Mouse (Mus musculus): ENCODE results near the gene 2810459M11Rik.
"Not testable (repeated sequence)": the region's sequence is repeated elsewhere in the genome, so short reads cannot be mapped to it uniquely, and the experiment has no call there.

The 2810459M11Rik gene

GRCm38 (mm10) chr1:86045848-86046805 lies at the start of gene 2810459M11Rik:
Gene 2810459M11Rik (plus strand): TSS chr1:86045863.
- DNase-seq, result peak; percentile 12

- DNase-seq, result no peak
These were observed 48.4 kb upstream of the 2810459M11Rik start for GRCm38 (mm10) chr1:85997221-85997620.

DNA sequence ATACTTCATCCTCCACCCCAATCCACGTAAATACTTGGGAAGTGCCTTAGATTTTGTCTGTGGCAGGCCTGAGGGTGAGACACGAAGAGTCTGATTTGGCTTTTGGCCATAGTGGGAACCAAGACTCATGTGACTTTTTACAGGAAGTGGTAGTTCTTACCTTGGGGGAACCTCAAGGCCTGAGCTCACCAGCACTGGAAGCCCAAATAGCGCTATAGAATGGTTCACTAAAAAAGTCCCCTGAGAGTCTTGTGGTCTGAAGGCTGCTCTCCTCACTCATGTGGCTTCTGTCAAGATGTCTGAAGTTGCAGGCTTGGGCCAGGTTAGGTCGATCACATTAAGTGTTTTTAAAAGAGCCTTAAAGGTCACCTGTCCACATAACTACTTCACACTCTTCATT lies 47.7 kb upstream of the 2810459M11Rik start:
- DNase-seq, result peak; percentile 7

DNA sequence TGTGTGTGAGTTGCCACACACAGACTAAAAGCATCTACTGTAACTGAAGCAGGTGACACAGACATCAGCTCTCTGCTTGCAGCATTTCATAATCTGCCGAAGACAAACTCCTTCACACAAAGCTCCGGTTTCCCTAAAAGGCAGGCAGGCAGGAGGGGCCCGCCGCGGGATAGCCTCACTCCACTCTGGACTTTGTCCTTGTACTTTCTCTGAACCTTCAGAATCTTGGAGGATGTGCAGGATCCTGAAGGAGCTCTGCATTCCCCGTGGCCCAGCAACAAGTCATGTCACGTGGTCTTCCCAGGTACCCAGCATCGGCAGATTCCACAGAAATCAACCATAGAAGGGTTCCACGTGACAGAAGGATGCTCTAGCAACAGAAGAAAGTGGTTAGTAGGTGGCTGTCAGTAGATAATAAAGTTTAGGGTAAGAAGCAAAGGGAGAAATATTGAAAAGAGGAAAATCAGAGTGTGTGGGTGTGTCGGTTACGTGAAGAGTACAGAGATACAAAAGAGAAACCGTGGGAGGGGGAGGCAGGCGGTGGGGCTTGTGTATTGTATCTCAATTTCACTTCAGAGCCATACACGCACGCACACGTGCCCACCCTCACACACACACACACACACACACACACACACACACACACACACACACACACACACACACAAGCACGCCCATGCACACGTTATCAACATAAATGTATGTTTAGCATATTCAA lies 45.7 kb upstream of the 2810459M11Rik start:
- DNase-seq, result no peak

DNA sequence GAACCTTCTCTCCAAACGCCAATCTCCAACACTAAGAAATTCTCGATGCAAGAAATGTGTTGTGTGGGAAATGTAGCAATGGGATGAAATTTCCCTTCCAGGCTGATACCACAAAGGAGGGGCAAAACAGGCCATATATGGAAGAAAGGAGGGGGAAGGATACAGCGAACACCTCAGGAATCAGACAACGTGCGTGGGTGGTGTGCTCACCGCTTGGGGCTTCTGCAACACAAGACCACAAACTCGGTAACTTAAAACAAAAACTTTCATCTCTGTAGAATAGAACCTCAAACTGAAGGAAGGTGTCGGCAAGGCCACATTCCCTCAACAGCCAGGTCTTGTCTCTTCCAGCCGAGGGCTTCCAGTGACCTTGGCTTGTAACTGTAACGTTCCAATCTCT lies 40.1 kb upstream of the 2810459M11Rik start:
- peak; percentile 16 for DNase-seq

- no peak for DNase-seq
These were observed 39.6 kb upstream of the 2810459M11Rik start for GRCm38 (mm10) chr1:86006040-86006439.

DNA sequence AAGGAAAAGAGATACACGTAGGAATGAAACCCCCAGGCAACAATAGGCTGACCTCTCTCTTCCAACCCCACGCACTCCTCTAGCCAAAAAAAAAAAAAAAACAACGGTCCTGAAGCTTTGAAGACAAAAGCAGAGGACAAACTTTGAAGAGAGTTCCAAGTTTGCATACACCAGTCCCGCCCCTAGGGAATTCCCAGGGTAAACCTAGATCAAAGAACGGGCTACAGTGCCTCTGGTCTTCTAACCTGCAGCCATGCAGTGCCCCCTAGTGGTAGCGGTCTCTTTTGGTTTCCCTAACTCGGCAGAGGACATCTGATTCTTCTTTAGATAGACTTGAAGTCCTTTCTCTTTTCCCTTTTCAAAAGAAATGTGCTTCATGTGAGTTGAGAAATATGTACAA lies 37.9 kb upstream of the 2810459M11Rik start:
- peak; percentile 87 for DNase-seq

DNA sequence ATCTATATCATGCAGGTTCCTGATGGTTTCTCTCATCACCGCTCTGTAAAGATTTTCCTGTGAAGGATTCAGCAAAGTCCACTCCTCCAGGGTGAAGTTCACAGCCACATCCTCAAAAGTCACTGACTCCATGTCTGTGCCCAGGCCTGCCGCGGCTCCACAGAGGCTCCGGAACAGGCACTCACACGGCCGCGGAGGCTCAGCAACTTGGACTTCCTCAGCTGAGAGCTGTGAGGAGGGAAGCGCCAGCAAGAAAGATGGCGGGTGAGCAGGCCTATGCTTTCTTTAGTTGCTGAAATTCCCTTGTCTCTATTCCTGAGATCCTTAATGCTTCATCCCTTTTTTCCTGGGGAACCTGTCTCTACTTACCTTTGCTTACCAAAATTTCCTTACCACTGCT lies 29.9 kb upstream of the 2810459M11Rik start:
- not testable (repeated sequence) for DNase-seq

DNA sequence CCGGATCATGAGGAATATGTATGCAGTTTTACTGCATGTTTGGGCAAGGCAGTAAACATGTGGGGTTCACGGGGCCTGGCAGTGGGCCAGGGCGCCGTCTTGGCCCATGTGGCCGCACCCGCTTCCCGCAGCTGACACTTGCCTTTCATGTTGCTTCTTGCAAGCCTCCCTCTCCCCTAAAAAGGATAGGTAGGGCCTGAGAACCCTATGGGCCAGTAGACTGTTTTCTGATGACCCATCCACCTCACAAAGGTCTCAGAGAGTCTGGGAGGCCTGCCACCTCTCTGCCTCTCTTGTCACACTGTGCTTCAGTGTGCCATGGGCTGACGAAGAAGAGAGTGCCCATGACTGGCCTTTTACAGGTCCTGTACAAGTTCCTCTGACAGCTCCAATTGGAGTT lies 29.1 kb upstream of the 2810459M11Rik start, which contains the start of gene Spata3:
Gene Spata3, plus strand, starts transcription at position 301 of the 400 bp plus-strand sequence.
- DNase-seq, result no peak

- DNase-seq, result peak; percentile 50
These were observed 27.2 kb upstream of the 2810459M11Rik start for GRCm38 (mm10) chr1:86018235-86019055.

GRCm38 (mm10) chr1:86021365-86021989 lies 24.2 kb upstream of the 2810459M11Rik start:
- peak; percentile 25 for DNase-seq

GRCm38 (mm10) chr1:86032273-86032987 lies 13.2 kb upstream of the 2810459M11Rik start:
- DNase-seq, result no peak

GRCm38 (mm10) chr1:86038191-86038951 lies 7.3 kb upstream of the 2810459M11Rik start:
- DNase-seq, result no peak

GRCm38 (mm10) chr1:86040131-86040530 lies 5.5 kb upstream of the 2810459M11Rik start:
- DNase-seq, result no peak

DNA sequence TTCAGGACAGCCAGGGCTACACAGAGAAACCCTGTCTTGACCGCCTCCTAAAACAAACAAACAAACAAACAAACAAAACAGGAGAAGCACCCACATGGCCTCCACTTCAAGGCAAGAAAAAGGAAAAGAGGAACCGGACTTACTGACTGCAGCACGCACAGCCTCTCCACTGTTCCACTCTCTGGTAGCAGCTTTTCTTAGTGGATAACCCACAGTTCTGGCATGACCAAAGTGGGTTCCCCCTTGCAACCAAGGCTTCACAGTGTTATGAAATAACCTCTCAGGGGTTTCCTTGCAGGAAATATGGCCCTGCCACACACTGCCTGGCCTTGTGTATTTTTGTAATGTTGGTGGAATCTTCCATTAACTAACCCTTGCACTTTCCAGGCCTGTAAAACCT lies 4.8 kb upstream of the 2810459M11Rik start:
- DNase-seq, result no peak

GRCm38 (mm10) chr1:86045056-86045455 lies 607 bp upstream of the 2810459M11Rik start:
- no peak for DNase-seq

DNA sequence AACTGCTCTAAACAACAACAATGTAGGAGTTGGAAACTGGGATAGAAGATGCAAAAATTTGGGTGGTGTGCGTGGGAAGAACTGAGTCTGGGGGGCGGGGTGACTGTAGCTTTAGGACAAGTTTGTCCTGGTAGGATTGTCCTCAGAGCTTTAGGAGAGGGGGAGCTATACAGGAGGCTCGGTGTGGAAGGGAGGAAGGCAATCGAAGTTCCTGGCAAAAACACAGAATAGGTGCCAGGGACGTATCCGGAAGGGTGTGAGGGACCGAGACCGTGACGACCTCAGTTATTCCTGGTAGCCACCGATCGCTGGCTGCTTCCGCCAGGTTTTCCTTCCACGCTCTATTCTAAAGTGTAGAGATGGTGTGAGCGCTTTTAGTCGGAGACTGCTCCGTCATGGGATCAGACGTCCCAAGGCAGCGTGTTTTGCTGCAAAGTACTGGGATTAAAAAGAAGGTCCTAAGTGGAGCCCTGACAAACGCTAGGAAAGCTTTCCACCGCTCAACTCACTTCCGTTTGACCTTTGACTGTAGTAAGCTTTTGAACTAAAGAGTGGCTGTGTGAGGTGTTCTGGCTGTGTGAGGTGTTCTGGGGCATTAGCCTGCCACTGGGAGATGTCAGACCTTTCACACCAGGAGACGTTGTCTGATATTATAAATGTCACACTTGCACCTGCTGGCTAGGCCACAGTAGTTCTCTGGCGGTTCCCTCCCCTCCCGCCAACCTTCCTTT lies 1.3 kb downstream of the 2810459M11Rik start:
- DNase-seq, result no peak

DNA sequence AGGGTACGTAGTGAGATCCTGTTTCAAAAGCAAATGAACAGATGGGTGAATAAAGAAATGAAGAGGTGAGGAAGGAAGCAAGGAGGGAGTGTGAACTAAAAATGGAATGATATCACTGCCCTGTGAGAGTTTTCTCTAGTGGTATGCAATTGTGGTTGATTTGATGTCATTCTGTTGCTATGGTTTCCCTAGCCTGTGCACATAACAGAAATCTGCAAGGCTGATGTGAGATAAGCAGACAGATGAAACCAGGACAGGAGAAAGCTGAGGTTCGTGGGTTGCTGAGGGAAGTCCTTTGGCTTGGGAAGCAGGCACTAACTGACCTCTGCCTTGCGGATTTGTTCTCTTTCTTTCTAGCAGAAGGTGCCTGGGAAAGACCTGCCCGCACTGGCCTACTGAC lies 2.6 kb downstream of the 2810459M11Rik start:
- DNase-seq, result no peak

GRCm38 (mm10) chr1:86048744-86049143 lies 3.1 kb downstream of the 2810459M11Rik start:
- DNase-seq, result no peak
